Mouse (Mus musculus) testis, adult 2 months (tissue): ENCODE measurements at regions not wholly inside any gene's neighbourhood (a gene's known extent, or its start where the extent isn't known, plus 50 kb on each side); places are given as distances from the start of the nearest gene placed in this dataset.

ENCODE experiments used
- CTCF ChIP-seq: fragments of 200-500 bp; IDR thresholded peaks from 2 replicates; pipeline ENCODE4 v1.5.1; 2012; ENCODE audit warnings: low read depth, mild to moderate bottlenecking, inconsistent platforms, low read length, moderate library complexity; ENCODE audit not compliant: control insufficient read depth, insufficient read depth, insufficient replicate concordance
- POLR2A ChIP-seq: fragments of 200-500 bp; IDR thresholded peaks from 2 replicates; pipeline ENCODE4 v1.6.1; 2012; ENCODE audit warnings: low read depth, mild to moderate bottlenecking, inconsistent platforms, low read length, moderate library complexity; ENCODE audit not compliant: control insufficient read depth

DNA sequence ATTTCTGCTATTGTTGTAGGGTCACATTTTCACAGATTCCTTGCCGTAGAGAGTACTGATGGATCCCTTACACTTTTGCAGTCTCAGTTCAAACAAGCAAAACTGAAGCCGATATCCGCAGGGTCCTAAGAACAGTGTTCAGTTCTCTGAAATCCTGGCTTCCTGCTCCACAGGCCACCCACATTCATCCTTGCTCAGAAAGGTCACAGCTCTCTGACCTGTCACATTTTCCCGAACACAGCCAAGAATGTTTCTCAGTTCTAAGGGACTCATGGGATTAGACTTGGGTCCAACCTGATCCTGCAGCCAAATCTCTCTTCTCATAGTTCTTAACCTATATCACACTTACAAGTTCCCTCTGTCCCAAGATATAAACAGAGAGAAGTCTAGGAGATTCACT lies 432.7 kb downstream of the Basp1 start:
- TF ChIP-seq POLR2A (no peak), CTCF (no peak)
